In genomic region chr5:76763148-76763701, GRCm38 (mm10) we compare ENCODE assay signal across 10 mouse cellular contexts.
A peak's percentile ranks its signal among the peaks of the same experiment; 100 is the strongest.
DNase-seq lines count a peak whose midpoint lies in the region; ATAC-seq lines count a peak whose summit lies in the region.
"Had no signal": no experiment of that assay in that cellular context is flagged by ENCODE, and none has a peak within 500 bp of the region (broad histone marks: within the 10 kb centered on the region; RNA-seq: fewer than 3 reads in every experiment).

No protein-coding gene starts in this region.

- no peak overlapping the region for H3K4me3 ChIP-seq in lung, embryonic 15.5 days
- no peak overlapping the region for H3K4me3 ChIP-seq in forebrain, embryonic 14.5 days (ENCODE audit: low read depth, low read length)
- H3K4me3 ChIP-seq in limb, embryonic 13.5 days: no peak overlapping the region
- H3K4me3 ChIP-seq in stomach, embryonic 15.5 days (replicated peaks): no peak overlapping the region
- H3K4me3 ChIP-seq: left cerebral cortex, adult 2 months had no signal

- H3K27ac ChIP-seq in lung, embryonic 15.5 days: peak overlapping the region; percentile 16
- peak overlapping the region; percentile 40 for H3K27ac ChIP-seq in forebrain, embryonic 14.5 days (ENCODE audit: low read depth, low read length)
- H3K27ac ChIP-seq in limb, embryonic 13.5 days: peak overlapping the region; percentile 58; the same call in 1 of the 2 replicates
- H3K27ac ChIP-seq in stomach, embryonic 15.5 days: no peak overlapping the region
- H3K27ac ChIP-seq: left cerebral cortex, adult 2 months had no signal

- H3K27me3 ChIP-seq in lung, embryonic 15.5 days: no peaks in the 10 kb centered on the region
- no peaks in the 10 kb centered on the region for H3K27me3 ChIP-seq in forebrain, embryonic 14.5 days (replicated peaks; ENCODE audit: control insufficient read depth, insufficient read depth, low read length)
- no peaks in the 10 kb centered on the region for H3K27me3 ChIP-seq in limb, embryonic 13.5 days
- H3K27me3 ChIP-seq in stomach, embryonic 15.5 days (replicated peaks): no peaks in the 10 kb centered on the region

- ATAC-seq in lung, embryonic 15.5 days (ENCODE audit: borderline replicate concordance, extremely low read depth, low FRiP score, low TSS enrichment): peak; percentile 73
- ATAC-seq in forebrain, embryonic 14.5 days: peak; percentile 79
- peak; percentile 70 for ATAC-seq in limb, embryonic 13.5 days (ENCODE audit: low FRiP score, low read depth)
- ATAC-seq in stomach, embryonic 15.5 days (ENCODE audit: insufficient read depth, low FRiP score, low read depth): peak; percentile 58; the same call in 1 of the 2 replicates

- no peak for DNase-seq in lung, postnatal 25 days (ENCODE audit: low spot score)
- DNase-seq in forebrain, embryonic 14.5 days (ENCODE audit: low spot score): peak; percentile 74
- DNase-seq in right cerebral cortex, postnatal 4 days: no peak
- DNase-seq in frontal cortex, postnatal 25 days (ENCODE audit: low spot score in 2 of 2): no peak
- DNase-seq: adrenal gland, adult 8-10 months; cerebellum, adult 9-11 months had no signal

- no peaks in the 10 kb centered on the region for H3K9me3 ChIP-seq in lung, embryonic 15.5 days
- H3K9me3 ChIP-seq in forebrain, embryonic 14.5 days (replicated peaks; ENCODE audit: control insufficient read depth, low read length): peaks cover 3% of the 10 kb centered on the region; the same call in 1 of the 2 replicates
- no peaks in the 10 kb centered on the region for H3K9me3 ChIP-seq in limb, embryonic 13.5 days
- no peaks in the 10 kb centered on the region for H3K9me3 ChIP-seq in stomach, embryonic 15.5 days

- no peaks in the 10 kb centered on the region for H3K36me3 ChIP-seq in lung, embryonic 15.5 days
- peaks cover 19% of the 10 kb centered on the region for H3K36me3 ChIP-seq in forebrain, embryonic 14.5 days (ENCODE audit: control insufficient read depth, insufficient read depth, low read length)
- H3K36me3 ChIP-seq in limb, embryonic 13.5 days: peaks cover 20% of the 10 kb centered on the region
- H3K36me3 ChIP-seq in stomach, embryonic 15.5 days: no peaks in the 10 kb centered on the region

- WGBS in lung, embryonic 15.5 days: 32% methylated on average over 10 of the region's 10 CpGs
- 50% methylated on average over 10 of the region's 10 CpGs for WGBS in forebrain, embryonic 14.5 days
- 52% methylated on average over 10 of the region's 10 CpGs for WGBS in limb, embryonic 13.5 days
- 24% methylated on average over 10 of the region's 10 CpGs for WGBS in stomach, embryonic 15.5 days

- H3K4me1 ChIP-seq in lung, embryonic 15.5 days: peaks cover 24% of the 10 kb centered on the region
- H3K4me1 ChIP-seq in forebrain, embryonic 14.5 days (ENCODE audit: control insufficient read depth, insufficient read depth, low read length): peaks cover 23% of the 10 kb centered on the region
- peaks cover 31% of the 10 kb centered on the region for H3K4me1 ChIP-seq in limb, embryonic 13.5 days
- peaks cover 12% of the 10 kb centered on the region; the same call in 1 of the 2 replicates for H3K4me1 ChIP-seq in stomach, embryonic 15.5 days

- no peak overlapping the region for H3K9ac ChIP-seq in lung, embryonic 15.5 days
- H3K9ac ChIP-seq in forebrain, embryonic 14.5 days (ENCODE audit: low read length): no peak overlapping the region
- no peak overlapping the region for H3K9ac ChIP-seq in limb, embryonic 13.5 days
- no peak overlapping the region for H3K9ac ChIP-seq in stomach, embryonic 15.5 days

- peak overlapping the region; percentile 38 for H3K4me2 ChIP-seq in lung, embryonic 15.5 days
- H3K4me2 ChIP-seq in forebrain, embryonic 14.5 days (ENCODE audit: low read length): no peak overlapping the region
- peak overlapping the region; percentile 30 for H3K4me2 ChIP-seq in limb, embryonic 13.5 days (replicated peaks)
- peak overlapping the region; percentile 34 for H3K4me2 ChIP-seq in stomach, embryonic 15.5 days
